ENCODE assay signal across 9 mouse cellular contexts in the genomic region with DNA sequence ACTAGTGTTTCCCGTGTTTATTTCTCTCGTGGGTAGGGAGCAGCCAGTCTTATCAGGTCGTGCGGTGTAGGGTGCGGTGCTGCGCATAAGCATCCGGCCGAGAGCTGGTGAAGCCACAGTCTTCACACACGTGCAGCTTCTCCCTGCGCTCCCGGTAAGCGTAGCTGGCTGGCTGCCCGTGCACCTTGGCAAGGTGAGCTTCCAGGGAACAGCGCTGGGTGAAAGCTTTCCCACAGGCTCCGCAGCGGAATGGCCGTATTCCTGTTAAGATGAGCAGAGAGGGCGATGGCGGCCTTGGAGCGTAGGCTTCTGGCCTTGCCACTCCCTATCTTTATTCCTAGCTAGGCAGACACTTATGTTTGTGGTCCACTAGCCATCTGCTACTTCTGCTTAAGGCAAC. TPM values are rescaled to one million over a fixed set of nuclear protein-coding genes. Genes with fewer than 3 reads are reported as not detected.
DNase-seq lines count a peak whose midpoint lies in the region; ATAC-seq lines count a peak whose summit lies in the region.
"Had no signal": no experiment of that assay in that cellular context is flagged by ENCODE, and none has a peak within 500 bp of the region (broad histone marks: within the 10 kb centered on the region; RNA-seq: fewer than 3 reads in every experiment).

No protein-coding gene starts in this region.

- no peak overlapping the region for H3K27ac ChIP-seq in forebrain, embryonic 15.5 days (replicated peaks)
- H3K27ac ChIP-seq in liver, embryonic 12.5 days: 0 out of 2 replicates have a peak overlapping the region, but pooled peaks have one; percentile 92

- H3K9me3 ChIP-seq in forebrain, embryonic 15.5 days: no peaks in the 10 kb centered on the region
- H3K9me3 ChIP-seq in liver, embryonic 12.5 days (replicated peaks): no peaks in the 10 kb centered on the region

- WGBS in forebrain, embryonic 15.5 days: 88% methylated on average over 20 of the region's 20 CpGs
- 81% methylated on average over 20 of the region's 20 CpGs for WGBS in liver, embryonic 12.5 days (ENCODE audit: insufficient replicate concordance)

- H3K4me3 ChIP-seq in forebrain, embryonic 15.5 days: peak overlapping the region; percentile 76; the same call in 1 of the 2 replicates
- peak overlapping the region; percentile 81 for H3K4me3 ChIP-seq in liver, embryonic 12.5 days

- no peak for ATAC-seq in forebrain, embryonic 15.5 days (replicated peaks)
- no peak for ATAC-seq in liver, embryonic 12.5 days
- ATAC-seq in activated CD4-positive, CD25-positive, alpha-beta regulatory T cell, adult 4 months: no peak

- H3K36me3 ChIP-seq in forebrain, embryonic 15.5 days: no peaks in the 10 kb centered on the region
- H3K36me3 ChIP-seq in liver, embryonic 12.5 days: peaks cover 24% of the 10 kb centered on the region

- no peaks in the 10 kb centered on the region for H3K27me3 ChIP-seq in forebrain, embryonic 15.5 days
- no peaks in the 10 kb centered on the region for H3K27me3 ChIP-seq in liver, embryonic 12.5 days (replicated peaks)

- H3K9ac ChIP-seq in forebrain, embryonic 15.5 days (replicated peaks): no peak overlapping the region
- peak overlapping the region; percentile 79; the same call in 1 of the 2 replicates for H3K9ac ChIP-seq in liver, embryonic 12.5 days

- no peak overlapping the region for H3K4me2 ChIP-seq in forebrain, embryonic 15.5 days (replicated peaks)
- peak overlapping the region; percentile 90 for H3K4me2 ChIP-seq in liver, embryonic 12.5 days

- H3K4me1 ChIP-seq in forebrain, embryonic 15.5 days: peaks cover 23% of the 10 kb centered on the region
- H3K4me1 ChIP-seq in liver, embryonic 12.5 days: peaks cover 24% of the 10 kb centered on the region

- peak; percentile 29 for DNase-seq in left cerebral cortex, postnatal 4 days
- no peak for DNase-seq in left cerebral cortex, adult 11 months (ENCODE audit: low spot score)
- DNase-seq in cerebellum, adult 9-11 months: peak; percentile 74
- DNase-seq in thymus, adult 18-20 months: no peak

- intact Hi-C loops in left cerebral cortex, postnatal 4 days (cut with DNase I): no loop called here

RNA-seq across cellular contexts. Expression of a gene that starts 1.3 kb away (rescaled TPM):
- 100 to 1,000 TPM; 229 to 238 TPM for total RNA-seq in left cerebral cortex, postnatal 4 days (2021)
- 352 and 364 TPM in 2 replicates for polyA plus RNA-seq in forebrain, embryonic 15.5 days (2015; fragmentation: Nextera tagmentation; extraction: Ambion mirVana)
- 75.0 and 77.3 TPM in 2 replicates for polyA plus RNA-seq in liver, embryonic 12.5 days (2016; fragmentation: Nextera tagmentation; extraction: Ambion mirVana)
- 100 to 1,000 TPM; 124 to 138 TPM for polyA plus RNA-seq in activated CD4-positive, CD25-positive, alpha-beta regulatory T cell, adult 4 months (2017; shearing (Covaris generic))

RNA-seq across cellular contexts. Expression of a gene that starts 1.6 kb away (rescaled TPM):
- total RNA-seq in left cerebral cortex, postnatal 4 days (2021): 10 to 100 TPM; 94.9 to 96.9 TPM
- 173 and 193 TPM in 2 replicates for polyA plus RNA-seq in forebrain, embryonic 15.5 days (2015; fragmentation: Nextera tagmentation; extraction: Ambion mirVana)
- polyA plus RNA-seq in liver, embryonic 12.5 days (2016; fragmentation: Nextera tagmentation; extraction: Ambion mirVana): 73.4 and 79.5 TPM in 2 replicates
- polyA plus RNA-seq in activated CD4-positive, CD25-positive, alpha-beta regulatory T cell, adult 4 months (2017; shearing (Covaris generic)): 10 to 100 TPM; 43.3 to 55.7 TPM

RNA-seq across cellular contexts. Expression of a gene that starts 2.1 kb away (rescaled TPM):
- total RNA-seq in left cerebral cortex, postnatal 4 days (2021): not detected
- not detected in 2 replicates for polyA plus RNA-seq in forebrain, embryonic 15.5 days (2015; fragmentation: Nextera tagmentation; extraction: Ambion mirVana)
- not detected in 2 replicates for polyA plus RNA-seq in liver, embryonic 12.5 days (2016; fragmentation: Nextera tagmentation; extraction: Ambion mirVana)
- polyA plus RNA-seq in activated CD4-positive, CD25-positive, alpha-beta regulatory T cell, adult 4 months (2017; shearing (Covaris generic)): not detected
- total RNA-seq: adrenal gland, postnatal 36 days; layer of hippocampus, postnatal 14 days had no signal

RNA-seq across cellular contexts. Expression of a gene that starts 34.8 kb away (rescaled TPM):
- total RNA-seq in left cerebral cortex, postnatal 4 days (2021): 100 to 1,000 TPM; 193 to 198 TPM
- polyA plus RNA-seq in forebrain, embryonic 15.5 days (2015; fragmentation: Nextera tagmentation; extraction: Ambion mirVana): 62.5 and 67.8 TPM in 2 replicates
- 42.6 and 49.2 TPM in 2 replicates for polyA plus RNA-seq in liver, embryonic 12.5 days (2016; fragmentation: Nextera tagmentation; extraction: Ambion mirVana)
- polyA plus RNA-seq in activated CD4-positive, CD25-positive, alpha-beta regulatory T cell, adult 4 months (2017; shearing (Covaris generic)): 10 to 100 TPM; 72.6 to 76.3 TPM

RNA-seq across cellular contexts. Expression of a gene that starts 46.5 kb away (rescaled TPM):
- total RNA-seq in left cerebral cortex, postnatal 4 days (2021): under 1 TPM; 0.40 to 0.54 TPM
- 0.66 and 1.1 TPM in 2 replicates for polyA plus RNA-seq in forebrain, embryonic 15.5 days (2015; fragmentation: Nextera tagmentation; extraction: Ambion mirVana)
- polyA plus RNA-seq in liver, embryonic 12.5 days (2016; fragmentation: Nextera tagmentation; extraction: Ambion mirVana): 0.28 TPM in 1 of 2 replicates, not detected in the other
- polyA plus RNA-seq in activated CD4-positive, CD25-positive, alpha-beta regulatory T cell, adult 4 months (2017; shearing (Covaris generic)): under 1 TPM; 0.33 to 0.48 TPM

Comparison
In these comparisons a context has a peak if more than half of its experiments do, and no peak if none do; other contexts are left out.
1. DNase-seq: peak in left cerebral cortex, postnatal 4 days (single experiment) and cerebellum, adult 9-11 months (single experiment); none in left cerebral cortex, adult 11 months (single experiment) and thymus, adult 18-20 months (0 of 2).